19 mouse cellular contexts compared by ENCODE assay signal in the genomic region with DNA sequence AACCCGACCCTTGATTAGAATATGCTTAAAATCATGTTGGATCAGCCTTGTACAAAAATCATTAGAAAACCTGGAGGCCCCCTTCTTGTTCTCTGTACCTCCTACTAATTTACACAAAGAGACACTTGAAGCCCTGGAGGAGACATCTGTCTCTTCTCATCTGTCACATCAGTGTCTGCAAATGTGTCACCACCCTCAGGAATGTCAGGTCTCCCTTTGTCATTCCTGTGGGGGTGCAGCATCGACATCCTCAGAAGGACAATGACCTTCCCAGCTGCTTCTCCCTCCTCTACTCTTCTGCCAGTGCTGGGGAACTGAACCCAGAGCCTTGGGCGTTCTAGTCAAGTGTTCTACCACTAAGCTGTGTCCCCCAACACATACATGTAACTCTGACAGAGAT.
"Had no signal": no experiment of that assay in that cellular context is flagged by ENCODE, and none has a peak within 500 bp of the region (broad histone marks: within the 10 kb centered on the region; RNA-seq: fewer than 3 reads in every experiment).

No protein-coding gene starts in this region.

- H3K27me3 ChIP-seq: liver, embryonic 15.5 days; lung, embryonic 15.5 days; midbrain, embryonic 12.5 days; neural tube, embryonic 12.5 days; stomach, embryonic 15.5 days had no signal

- H3K9ac ChIP-seq: liver, embryonic 15.5 days; liver, postnatal 0 days; lung, embryonic 15.5 days; midbrain, embryonic 12.5 days; neural tube, embryonic 12.5 days; stomach, embryonic 15.5 days had no signal

- H3K4me1 ChIP-seq: liver, embryonic 15.5 days; lung, embryonic 15.5 days; megakaryocyte, embryonic 14.5 days; midbrain, embryonic 12.5 days; neural tube, embryonic 12.5 days; stomach, embryonic 15.5 days had no signal

- DNase-seq: liver, postnatal 0 days; lung, adult 2 months; lung, postnatal 14 days; lung, postnatal 36 days; midbrain, embryonic 14.5 days; right cerebral cortex, postnatal 14 days; thymus, adult 2 months; thymus, postnatal 25 days had no signal

- H3K4me2 ChIP-seq: liver, embryonic 15.5 days; lung, embryonic 15.5 days; midbrain, embryonic 12.5 days; neural tube, embryonic 12.5 days; stomach, embryonic 15.5 days had no signal

- H3K9me3 ChIP-seq: liver, embryonic 15.5 days; lung, embryonic 15.5 days; midbrain, embryonic 10.5 days; midbrain, embryonic 12.5 days; neural tube, embryonic 12.5 days; stomach, embryonic 15.5 days had no signal

- H3K36me3 ChIP-seq: liver, embryonic 15.5 days; lung, embryonic 15.5 days; midbrain, embryonic 12.5 days; neural tube, embryonic 12.5 days; stomach, embryonic 15.5 days had no signal

- H3K4me3 ChIP-seq: liver, embryonic 15.5 days; lung, embryonic 15.5 days; megakaryocyte, embryonic 14.5 days; midbrain, embryonic 10.5 days; midbrain, embryonic 12.5 days; neural tube, embryonic 12.5 days; stomach, embryonic 15.5 days had no signal

- ATAC-seq: liver, postnatal 0 days; lung, postnatal 0 days; midbrain, embryonic 16.5 days had no signal

- H3K27ac ChIP-seq: liver, embryonic 15.5 days; lung, embryonic 15.5 days; macrophage; midbrain, embryonic 10.5 days; midbrain, embryonic 12.5 days; neural tube, embryonic 12.5 days; stomach, embryonic 15.5 days; stomach, postnatal 0 days had no signal
